Mouse (Mus musculus): ENCODE data around the gene Ntsr2. TPM values are rescaled to one million over a fixed set of nuclear protein-coding genes. Genes with fewer than 3 reads are reported as not detected.

Gene Ntsr2
- polyA plus RNA-seq, 1 experiment from 2014 or later, result 8.4 TPM

Other genes with a start within 250 kb of the Ntsr2 start
- 14.8 and 18.0 TPM in 2 replicates for gene Lpin1, start 42.4 kb upstream of the Ntsr2 start, polyA plus RNA-seq (2015; fragmentation: Nextera tagmentation; extraction: Ambion mirVana)
- gene Greb1, start 147.5 kb downstream of the Ntsr2 start, polyA plus RNA-seq (2015; fragmentation: Nextera tagmentation; extraction: Ambion mirVana), result 0.51 and 0.70 TPM in 2 replicates
- 28.9 and 30.2 TPM in 2 replicates for gene E2f6, start 157.6 kb downstream of the Ntsr2 start, polyA plus RNA-seq (2015; fragmentation: Nextera tagmentation; extraction: Ambion mirVana)
- 9.6 and 10.9 TPM in 2 replicates for gene Rock2, start 241.5 kb downstream of the Ntsr2 start, polyA plus RNA-seq (2015; fragmentation: Nextera tagmentation; extraction: Ambion mirVana)